Mouse (Mus musculus) embryonic stem cell, embryonic (primary cell): Measurements from ENCODE around the gene B3gat3.

Source experiments
- CTCF ChIA-PET, 4 experiments: fragments of 300-600 bp in 2 of 4; fragments of 350-600 bp in 2 of 4; sonication (Branson Sonifier 250); formaldehyde crosslinking; loops; one replicate each; lab custom pipeline; 2022; ENCODE audit warnings: inconsistent platforms in 2 of 4; lab: Charles Lee
- POLR2A ChIA-PET, 4 experiments: fragments of 300-600 bp in 2 of 4; fragments of 350-600 bp in 2 of 4; sonication (Branson Sonifier 250); formaldehyde crosslinking; loops; one replicate each; lab custom pipeline; 2022; ENCODE audit warnings: antibody characterized with exemption in 4 of 4, inconsistent platforms in 1 of 4; lab: Charles Lee

B3gat3 gene

DNA sequence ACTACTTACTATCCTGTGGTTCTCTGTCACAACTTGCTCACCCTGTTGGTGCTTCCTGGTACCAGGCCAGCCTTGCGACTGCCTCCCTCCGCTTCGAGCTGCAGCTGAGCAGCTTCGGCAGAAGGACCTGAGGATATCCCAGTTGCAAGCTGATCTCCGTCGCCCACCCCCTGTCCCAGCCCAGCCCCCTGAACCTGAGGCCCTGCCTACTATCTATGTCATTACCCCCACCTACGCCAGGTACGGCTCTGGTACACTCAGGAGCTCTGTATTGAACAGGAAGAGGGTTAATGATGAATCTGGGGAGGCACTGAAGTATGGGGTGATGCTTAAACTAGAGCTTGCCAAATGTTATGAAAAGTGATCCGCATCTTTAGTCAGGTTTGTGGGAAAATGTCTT is 1.6 kb downstream of the B3gat3 start:
- POLR2A ChIA-PET, result interaction anchor here (0.6 to 16.7 kb wide), 43 partner anchors 8 to 206 kb away, joined by 3 to 191 read pairs (median 8); partner anchors contain the start of genes Eef1g (in 3 of the 4), 1810009A15Rik (in 2 of the 4), Eml3 (in 2 of the 4) and Ganab (in 2 of the 4)
- CTCF ChIA-PET, result interaction anchor here in 2 of 4 experiments (0.7 to 1.2 kb wide), 4 partner anchors 18 to 1288 kb away, joined by 3 to 9 read pairs (median 4); no protein-coding TSS in a partner anchor

DNA sequence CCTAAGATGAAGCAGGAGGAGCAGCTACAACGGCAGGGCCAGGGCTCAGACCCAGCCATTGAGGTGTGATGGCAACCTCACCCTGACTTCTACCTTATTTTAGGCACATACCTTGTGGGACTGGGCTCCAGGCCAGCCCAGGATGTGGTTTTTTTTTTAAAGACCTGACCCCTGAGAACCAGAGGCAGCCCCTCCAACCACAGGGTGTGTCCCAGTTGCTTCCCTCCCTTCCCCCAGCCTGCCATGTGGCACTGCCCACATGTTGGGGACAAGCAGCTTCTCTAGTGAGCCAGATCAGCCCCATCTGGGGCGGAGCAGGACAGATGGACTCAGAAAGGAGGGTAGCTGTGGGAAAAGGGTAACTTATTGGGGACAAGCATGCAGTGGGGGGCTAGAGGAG is 6.6 kb downstream of the B3gat3 start:
- POLR2A ChIA-PET, result interaction anchor here (0.5 to 16.7 kb wide), 15 partner anchors 8 to 199 kb away, joined by 3 to 191 read pairs (median 6); partner anchors contain the start of genes Mta2 (in 3 of the 4), 1810009A15Rik (in 2 of the 4), Gm49416 (in 2 of the 4) and Tut1 (in 2 of the 4)
- CTCF ChIA-PET, result no interaction called here

- POLR2A ChIA-PET, result interaction anchor here in 3 of 4 experiments (0.6 to 16.7 kb wide), 12 partner anchors 9 to 1597 kb away, joined by 3 to 191 read pairs (median 8); partner anchors contain the start of genes Mta2 (in 2 of the 3), 1810009A15Rik (in 1 of the 3), Cpsf7 (in 1 of the 3) and Ganab (in 1 of the 3)
- CTCF ChIA-PET, result no interaction called here
These were observed 7.8 kb downstream of the B3gat3 start for GRCm38 (mm10) chr19:8927891-8928525.

DNA sequence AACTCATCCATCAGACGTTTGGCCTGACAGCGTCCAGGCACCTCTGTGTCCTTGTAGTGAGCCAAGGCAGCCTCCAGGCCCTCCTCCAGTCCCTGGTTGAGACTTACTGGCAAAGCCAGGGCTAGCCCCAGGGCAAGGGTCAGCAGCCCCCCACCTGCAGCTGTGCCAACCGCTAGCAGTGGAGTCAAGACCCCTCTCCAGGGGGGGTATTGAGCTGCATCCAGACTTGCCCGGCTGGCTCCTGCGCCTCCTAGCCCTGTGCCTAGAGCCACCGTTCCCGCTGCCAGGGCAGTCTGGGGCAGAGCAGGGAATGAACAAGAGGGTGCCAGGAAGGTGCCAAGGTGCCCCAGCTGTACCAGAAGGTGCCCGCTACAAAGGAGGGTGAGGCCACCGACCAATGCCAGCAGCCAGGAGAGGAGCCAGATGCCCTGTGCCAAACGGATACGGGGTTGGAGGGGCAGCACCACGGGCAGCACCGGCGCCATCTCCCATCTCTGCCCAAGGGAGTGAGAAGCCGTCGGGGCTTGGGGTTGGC is 8.6 kb downstream of the B3gat3 start:
- CTCF ChIA-PET, result interaction anchor here in 1 of 4 experiments (1.0 to 1.5 kb wide), 2 partner anchors 8 to 13 kb away, joined by 3 to 5 read pairs; partner anchors contain the start of gene Mta2
- POLR2A ChIA-PET, result interaction anchor here (0.6 to 16.7 kb wide), 36 partner anchors 8 to 1596 kb away, joined by 3 to 191 read pairs (median 4); partner anchors contain the start of genes Mta2 (in 3 of the 4), 1810009A15Rik (in 2 of the 4), B3gat3 (in 2 of the 4) and Eef1g (in 2 of the 4)

GRCm38 (mm10) chr19:8929224-8930088 is 9.3 kb downstream of the B3gat3 start, which contains the start of the genes Rom1 and Eml3:
Gene Rom1 (minus strand): TSS chr19:8929356.
Gene Eml3 (plus strand): TSS chr19:8929552.
- ChIA-PET CTCF (interaction anchor here in 2 of 4 experiments (0.6 to 1.5 kb wide), 3 partner anchors 9 to 12 kb away, joined by 3 to 5 read pairs (median 3); partner anchors contain the start of gene Mta2 (in 1 of the 2)), POLR2A (interaction anchor here (0.6 to 16.7 kb wide), 44 partner anchors 8 to 213 kb away, joined by 3 to 191 read pairs (median 4); partner anchors contain the start of genes 1810009A15Rik (in 3 of the 4), Gm49416 (in 3 of the 4), Mta2 (in 3 of the 4) and B3gat3 (in 2 of the 4))

GRCm38 (mm10) chr19:8930117-8930516 is 9.9 kb downstream of the B3gat3 start:
- POLR2A ChIA-PET, result interaction anchor here (0.6 to 16.7 kb wide), 38 partner anchors 10 to 1196 kb away, joined by 3 to 191 read pairs (median 5); partner anchors contain the start of genes Mta2 (in 3 of the 4), 1810009A15Rik (in 2 of the 4), B3gat3 (in 2 of the 4) and Eef1g (in 2 of the 4)
- CTCF ChIA-PET, result interaction anchor here in 1 of 4 experiments (1.5 kb wide), 1 partner anchor 9 kb away, joined by 3 read pairs; no protein-coding TSS in a partner anchor

GRCm38 (mm10) chr19:8930771-8931170 is 10.6 kb downstream of the B3gat3 start:
- ChIA-PET POLR2A (interaction anchor here (0.6 to 16.7 kb wide), 35 partner anchors 9 to 1196 kb away, joined by 3 to 191 read pairs (median 4); partner anchors contain the start of genes Mta2 (in 3 of the 4), 1810009A15Rik (in 2 of the 4), B3gat3 (in 2 of the 4) and Eef1g (in 2 of the 4)), CTCF (interaction anchor here in 1 of 4 experiments (0.5 kb wide), 1 partner anchor 28 kb away, joined by 4 read pairs; no protein-coding TSS in a partner anchor)

DNA sequence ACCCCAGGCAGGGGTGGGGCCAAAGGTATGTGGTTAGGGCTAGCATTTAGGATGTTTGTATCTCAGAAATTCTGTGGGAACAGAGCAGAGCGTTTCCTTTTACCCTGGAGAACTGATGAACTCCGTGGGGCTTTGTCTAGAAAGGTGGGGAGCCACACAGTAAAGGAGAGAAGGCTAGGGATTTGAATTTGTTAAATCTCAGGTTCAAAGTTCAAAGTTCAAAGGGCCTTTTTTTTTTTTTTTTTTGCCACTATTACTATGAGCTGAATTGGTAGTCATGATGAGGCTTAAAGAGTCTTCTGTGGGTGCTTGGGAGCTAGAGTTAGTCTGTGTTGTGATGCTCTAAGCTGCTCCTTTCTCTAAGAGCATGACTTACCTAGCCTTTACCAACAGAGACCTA is 16.6 kb downstream of the B3gat3 start:
- POLR2A ChIA-PET, result interaction anchor here in 3 of 4 experiments (0.6 to 2.8 kb wide), 20 partner anchors 9 to 1097 kb away, joined by 3 to 18 read pairs (median 4); partner anchors contain the start of genes 1810009A15Rik (in 2 of the 3), Eef1g (in 2 of the 3), Gm49416 (in 2 of the 3) and Tut1 (in 2 of the 3)
- CTCF ChIA-PET, result interaction anchor here in 1 of 4 experiments (0.6 to 1.1 kb wide), 2 partner anchors 9 to 146 kb away, joined by 3 read pairs; no protein-coding TSS in a partner anchor

DNA sequence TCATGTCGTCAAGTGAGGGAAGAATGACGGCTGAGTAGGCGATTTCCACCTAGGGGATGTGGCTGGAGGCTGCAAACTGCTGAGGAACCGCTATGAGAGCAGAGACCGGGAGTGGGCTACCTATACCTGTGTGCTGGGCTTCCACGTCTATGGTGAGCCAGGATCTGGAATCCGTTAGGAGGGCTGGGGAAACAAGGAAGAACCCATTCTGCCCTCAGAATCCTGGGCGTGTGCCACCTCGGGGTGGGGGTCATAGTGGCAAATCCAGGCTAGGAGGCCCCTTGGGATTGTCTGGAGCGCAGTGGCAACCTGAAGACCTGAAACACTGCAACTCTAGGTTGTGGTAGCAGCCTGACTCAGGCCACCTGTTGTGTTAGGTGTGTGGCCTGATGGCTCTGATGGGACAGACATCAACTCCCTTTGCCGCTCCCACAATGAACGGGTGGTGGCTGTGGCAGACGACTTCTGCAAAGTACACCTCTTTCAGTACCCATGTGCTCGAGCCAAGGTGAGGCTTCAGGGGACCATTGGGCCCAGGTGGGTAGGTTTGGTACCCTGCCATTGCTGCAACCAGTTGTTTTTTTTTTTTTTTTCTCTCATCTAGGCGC is 20.5 kb downstream of the B3gat3 start:
- CTCF ChIA-PET, result interaction anchor here in 1 of 4 experiments (0.7 kb wide), 1 partner anchor 1121 kb away, joined by 4 read pairs; no protein-coding TSS in a partner anchor
- POLR2A ChIA-PET, result interaction anchor here in 3 of 4 experiments (0.6 to 11.3 kb wide), 60 partner anchors 10 to 1330 kb away, joined by 3 to 201 read pairs (median 6); partner anchors contain the start of genes 1810009A15Rik (in 3 of the 3), B3gat3 (in 3 of the 3), Gm49416 (in 3 of the 3) and Tut1 (in 3 of the 3)

- POLR2A ChIA-PET, result interaction anchor here (0.7 to 11.3 kb wide), 85 partner anchors 9 to 1207 kb away, joined by 3 to 201 read pairs (median 6); partner anchors contain the start of genes Tut1 (in 4 of the 4), 1810009A15Rik (in 3 of the 4), B3gat3 (in 3 of the 4) and Eef1g (in 3 of the 4)
- CTCF ChIA-PET, result interaction anchor here in 1 of 4 experiments (0.6 to 1.3 kb wide), 3 partner anchors 12 to 221 kb away, joined by 3 to 7 read pairs (median 5); partner anchors contain the start of genes Eml3 and Rom1
These were observed 21.0 kb downstream of the B3gat3 start for GRCm38 (mm10) chr19:8941136-8941514.

- ChIA-PET POLR2A (interaction anchor here (0.6 to 11.3 kb wide), 109 partner anchors 9 to 1206 kb away, joined by 3 to 201 read pairs (median 6); partner anchors contain the start of genes Tut1 (in 4 of the 4), 1810009A15Rik (in 3 of the 4), B3gat3 (in 3 of the 4) and Eef1g (in 3 of the 4)), CTCF (interaction anchor here in 3 of 4 experiments (0.6 to 1.3 kb wide), 6 partner anchors 12 to 1587 kb away, joined by 3 to 7 read pairs (median 4); partner anchors contain the start of genes Eml3 (in 1 of the 3) and Rom1 (in 1 of the 3))
These were observed 21.5 kb downstream of the B3gat3 start, which contains the start of gene Mta2 for GRCm38 (mm10) chr19:8941515-8942217. Gene Mta2 (plus strand): TSS chr19:8941875.

DNA sequence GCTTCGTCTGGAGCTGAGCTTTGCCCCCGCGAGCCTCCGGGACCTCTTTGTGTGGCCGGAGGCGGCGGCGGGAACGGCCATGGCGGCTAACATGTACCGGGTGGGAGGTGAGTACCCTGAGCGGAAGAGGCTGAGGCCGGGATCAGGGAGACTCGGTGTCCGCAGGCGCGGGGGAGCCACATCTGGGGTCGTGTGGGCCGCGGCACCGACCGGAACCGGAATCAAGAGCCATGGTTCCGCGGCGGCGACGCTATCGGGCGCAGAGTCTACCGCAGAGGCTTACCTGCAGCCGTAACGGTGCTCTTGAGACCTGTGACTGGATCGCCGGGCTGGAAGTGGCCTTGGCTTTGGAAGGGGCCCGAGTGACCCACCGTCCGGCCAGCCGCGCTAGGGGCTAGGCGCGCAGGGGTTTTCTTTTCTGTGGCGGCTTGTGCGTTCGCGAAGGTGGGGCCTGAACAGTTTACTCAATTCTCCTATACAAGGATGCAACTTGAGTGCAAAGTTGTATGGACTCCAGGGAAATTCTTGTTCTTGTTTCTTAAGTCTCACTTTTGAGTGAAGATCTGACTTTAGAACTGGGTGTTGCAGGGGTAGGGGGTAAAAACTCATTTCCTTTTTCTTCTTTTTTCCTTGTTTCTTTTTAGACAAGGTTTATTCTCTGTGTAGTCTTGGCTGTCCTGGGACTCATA is 22.2 kb downstream of the B3gat3 start:
- ChIA-PET POLR2A (interaction anchor here (0.6 to 11.3 kb wide), 93 partner anchors 8 to 229 kb away, joined by 3 to 201 read pairs (median 6); partner anchors contain the start of genes Tut1 (in 4 of the 4), 1810009A15Rik (in 3 of the 4), B3gat3 (in 3 of the 4) and Eef1g (in 3 of the 4)), CTCF (interaction anchor here in 2 of 4 experiments (0.6 to 1.3 kb wide), 3 partner anchors 13 to 50 kb away, joined by 3 to 7 read pairs (median 5); partner anchors contain the start of genes Eml3 (in 1 of the 2) and Rom1 (in 1 of the 2))

GRCm38 (mm10) chr19:8943047-8943446 is 22.9 kb downstream of the B3gat3 start:
- POLR2A ChIA-PET, result interaction anchor here (0.6 to 11.3 kb wide), 36 partner anchors 10 to 1812 kb away, joined by 3 to 201 read pairs (median 4); partner anchors contain the start of genes Tut1 (in 4 of the 4), B3gat3 (in 3 of the 4), Eef1g (in 2 of the 4) and 1700092M07Rik (in 1 of the 4)
- CTCF ChIA-PET, result no interaction called here

DNA sequence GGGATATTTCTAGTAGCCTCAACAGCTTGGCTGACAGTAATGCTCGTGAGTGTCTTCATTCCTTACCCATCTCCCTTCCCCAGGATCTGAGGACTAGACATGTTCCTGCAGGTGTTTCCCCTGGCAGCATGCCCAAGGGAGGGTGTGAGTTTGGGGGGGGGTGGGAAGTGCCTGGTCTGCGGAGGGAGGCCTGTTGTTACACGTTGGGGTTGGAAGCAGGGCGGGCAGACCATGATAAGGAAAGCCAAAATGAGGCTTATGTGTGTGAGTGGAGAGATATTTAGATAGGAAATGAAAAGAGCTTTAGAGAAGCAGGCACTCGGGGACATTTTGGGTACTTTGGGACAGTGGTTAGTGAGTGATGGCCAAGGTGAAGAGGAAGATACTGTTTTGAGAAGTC is 23.9 kb downstream of the B3gat3 start:
- CTCF ChIA-PET, result interaction anchor here in 1 of 4 experiments (0.9 kb wide), 1 partner anchor 226 kb away, joined by 3 read pairs; no protein-coding TSS in a partner anchor
- POLR2A ChIA-PET, result interaction anchor here in 3 of 4 experiments (0.6 to 11.3 kb wide), 31 partner anchors 9 to 1970 kb away, joined by 3 to 201 read pairs (median 5); partner anchors contain the start of genes Eef1g (in 3 of the 3), Tut1 (in 3 of the 3), B3gat3 (in 2 of the 3) and 1810009A15Rik (in 1 of the 3)
